Mouse (Mus musculus): Measurements from ENCODE around the gene Fam241a. TPM values are rescaled to one million over a fixed set of nuclear protein-coding genes. Genes with fewer than 3 reads are reported as not detected.

The Fam241a gene
- total and polyA plus RNA-seq, 2 experiments from 2014 or later: 6.0 to 6.1 TPM

DNA sequence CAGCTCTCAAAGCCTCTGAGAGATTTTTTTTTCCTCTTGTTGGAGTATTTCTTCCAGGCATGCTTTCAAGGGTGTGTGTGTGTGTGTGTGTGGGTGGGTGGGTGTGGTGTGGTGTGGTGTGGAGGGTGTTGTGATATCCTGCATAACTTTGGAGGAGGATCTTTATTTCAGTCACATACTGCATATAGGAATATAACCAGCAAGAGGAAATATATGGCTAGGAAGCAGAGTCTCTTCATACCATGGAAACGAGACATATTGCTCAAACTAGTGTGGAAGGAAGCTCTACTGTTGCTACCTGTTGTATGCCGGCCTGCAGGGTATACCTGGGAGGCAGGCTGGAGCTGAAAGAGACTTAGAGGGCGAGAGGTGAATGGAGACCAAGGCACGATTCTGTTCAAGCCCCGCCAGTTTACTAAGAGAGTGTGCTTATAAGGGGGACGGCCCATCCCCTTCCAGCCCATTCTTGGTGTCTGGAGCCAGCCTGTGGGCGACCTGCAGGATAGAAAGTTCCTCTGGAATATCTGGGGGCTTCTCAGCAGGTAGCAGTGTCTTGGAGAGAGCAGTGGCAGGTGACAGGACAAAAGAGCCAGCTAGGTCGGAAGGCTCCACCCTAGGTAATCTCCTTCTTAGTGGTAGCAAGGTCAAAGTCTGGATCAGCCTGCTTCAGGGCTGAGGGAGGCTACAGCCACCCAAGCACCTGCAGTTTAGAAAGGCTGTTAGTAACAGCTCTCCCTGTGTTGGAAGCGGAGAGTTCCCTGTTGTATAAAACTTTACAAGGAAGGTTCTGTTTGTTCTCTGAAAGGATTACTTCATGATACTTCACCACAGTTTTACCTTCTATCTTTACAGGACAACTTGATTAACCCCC lies 45.1 kb downstream of the Fam241a start:
- 69% methylated on average over 9 of the region's 9 CpGs for WGBS
- H3K27ac ChIP-seq: no peak overlapping the region
- ATAC-seq (no peak), DNase-seq (ENCODE audit: low spot score) (no peak)
- H3K4me1 ChIP-seq (ENCODE audit: insufficient read depth, low read length): no peaks in the 10 kb centered on the region
- no peaks in the 10 kb centered on the region for H3K27me3 ChIP-seq (ENCODE audit: insufficient read depth, low read length)
- H3K9me3 ChIP-seq (ENCODE audit: low read length): no peaks in the 10 kb centered on the region; the same call in 1 of the 2 replicates
- no peak overlapping the region for H3K4me2 ChIP-seq (ENCODE audit: low read depth, low read length)
- no peak overlapping the region for H3K9ac ChIP-seq (replicated peaks; ENCODE audit: low read length)
- H3K4me3 ChIP-seq (ENCODE audit: low read length): no peak overlapping the region
- no peak for TF ChIP-seq CTCF (IDR thresholded peaks at IDR 0.05; ENCODE audit: low read depth)
- no peaks in the 10 kb centered on the region for H3K36me3 ChIP-seq (ENCODE audit: insufficient read depth, low read length)

DNA sequence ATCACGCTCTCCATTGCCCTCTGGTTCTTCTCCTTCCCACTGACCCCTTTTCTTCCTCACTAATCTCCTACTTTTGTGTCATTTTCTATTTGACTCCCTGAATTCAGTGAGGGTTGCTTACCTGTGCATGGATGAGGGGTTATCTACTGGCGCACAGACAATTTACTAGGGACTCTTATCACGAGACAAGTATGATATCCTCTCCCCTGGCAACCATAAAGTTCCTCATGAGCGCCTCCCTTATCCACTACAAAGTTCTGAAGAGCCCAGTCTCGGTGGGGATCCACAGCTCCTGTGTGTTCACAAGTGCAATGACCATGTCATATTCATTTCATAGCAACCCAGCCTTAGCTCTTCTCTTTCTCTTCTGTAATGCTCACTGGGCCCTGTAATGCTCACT lies 46.2 kb downstream of the Fam241a start:
- ATAC-seq (no peak), DNase-seq (ENCODE audit: low spot score) (no peak)
- WGBS: 80% methylated on average over 5 of the region's 5 CpGs
- TF ChIP-seq CTCF (IDR thresholded peaks at IDR 0.05; ENCODE audit: low read depth): no peak
- no peaks in the 10 kb centered on the region; the same call in 1 of the 2 replicates for H3K9me3 ChIP-seq (ENCODE audit: low read length)
- no peaks in the 10 kb centered on the region for H3K27me3 ChIP-seq (ENCODE audit: insufficient read depth, low read length)
- H3K4me3 ChIP-seq (ENCODE audit: low read length): no peak overlapping the region
- H3K4me1 ChIP-seq (ENCODE audit: insufficient read depth, low read length): no peaks in the 10 kb centered on the region
- H3K4me2 ChIP-seq (ENCODE audit: low read depth, low read length): no peak overlapping the region
- no peak overlapping the region for H3K9ac ChIP-seq (replicated peaks; ENCODE audit: low read length)
- no peak overlapping the region for H3K27ac ChIP-seq
- no peaks in the 10 kb centered on the region for H3K36me3 ChIP-seq (ENCODE audit: insufficient read depth, low read length)

DNA sequence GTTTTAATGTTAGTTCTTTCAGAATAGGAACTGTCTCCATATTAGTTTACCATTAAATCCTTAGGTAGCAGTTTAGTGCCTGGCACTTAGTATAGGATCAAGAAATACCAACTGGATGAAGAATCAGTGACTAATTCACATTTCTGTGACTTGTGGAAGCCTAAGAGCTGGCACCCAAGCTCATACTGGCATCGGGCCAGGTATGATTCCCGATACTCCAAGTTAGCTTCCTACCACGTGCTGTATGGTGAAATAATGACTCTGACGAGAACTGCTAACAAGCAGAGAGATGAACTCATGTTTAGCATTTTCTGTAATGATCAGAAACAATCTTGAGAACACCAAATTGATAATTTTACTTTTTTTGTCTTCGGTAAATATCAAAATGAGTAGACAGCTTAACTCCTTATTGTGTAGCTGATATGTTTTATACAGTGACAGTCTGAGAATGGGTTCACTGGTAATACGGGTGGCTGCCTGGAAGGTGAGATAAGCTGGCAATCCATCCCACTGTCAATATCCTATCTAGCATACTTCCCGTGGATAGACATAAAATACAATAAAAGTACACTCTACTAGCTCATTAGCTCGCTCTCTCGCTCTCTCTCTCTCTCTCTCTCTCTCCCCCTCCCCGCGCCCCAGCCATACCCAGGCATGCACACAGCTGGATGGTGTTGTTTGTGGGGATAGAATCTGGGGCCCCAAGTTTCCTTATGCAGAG lies 47.9 kb downstream of the Fam241a start:
- ATAC-seq (no peak), DNase-seq (ENCODE audit: low spot score) (no peak)
- Histone ChIP-seq H3K27ac (no peak overlapping the region), H3K4me2 (ENCODE audit: low read depth, low read length) (no peak overlapping the region), H3K9me3 (ENCODE audit: low read length) (no peaks in the 10 kb centered on the region; the same call in 1 of the 2 replicates), H3K4me3 (ENCODE audit: low read length) (no peak overlapping the region), H3K36me3 (ENCODE audit: insufficient read depth, low read length) (no peaks in the 10 kb centered on the region), H3K9ac (replicated peaks; ENCODE audit: low read length) (no peak overlapping the region), H3K27me3 (ENCODE audit: insufficient read depth, low read length) (no peaks in the 10 kb centered on the region), H3K4me1 (ENCODE audit: insufficient read depth, low read length) (no peaks in the 10 kb centered on the region)
- 80% methylated on average over 11 of the region's 11 CpGs for WGBS
- TF ChIP-seq CTCF (IDR thresholded peaks at IDR 0.05; ENCODE audit: low read depth): no peak

DNA sequence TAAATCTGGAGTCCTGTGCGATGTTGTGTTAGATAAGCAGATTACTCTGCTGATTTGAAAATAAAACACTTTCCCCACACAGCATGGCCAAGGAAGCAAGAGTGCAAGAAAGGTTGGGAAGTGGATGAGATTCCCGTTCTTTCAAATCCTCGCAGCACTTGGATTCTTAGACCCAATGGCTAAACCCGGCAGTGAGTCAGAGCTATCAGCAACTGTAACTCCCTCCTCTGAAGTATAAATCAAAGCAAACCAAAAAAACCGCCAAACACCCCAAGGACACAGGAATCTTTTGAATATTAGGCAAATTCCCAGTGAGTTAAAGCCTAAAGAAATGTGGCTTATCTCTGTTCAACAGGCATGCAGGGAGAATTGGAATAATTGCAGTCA lies 52.2 kb downstream of the Fam241a start:
- Histone ChIP-seq H3K27ac (no peak overlapping the region), H3K9me3 (ENCODE audit: low read length) (no peaks in the 10 kb centered on the region; the same call in 1 of the 2 replicates), H3K9ac (replicated peaks; ENCODE audit: low read length) (no peak overlapping the region), H3K4me2 (ENCODE audit: low read depth, low read length) (no peak overlapping the region), H3K4me3 (ENCODE audit: low read length) (no peak overlapping the region), H3K27me3 (ENCODE audit: insufficient read depth, low read length) (no peaks in the 10 kb centered on the region), H3K36me3 (ENCODE audit: insufficient read depth, low read length) (no peaks in the 10 kb centered on the region), H3K4me1 (ENCODE audit: insufficient read depth, low read length) (no peaks in the 10 kb centered on the region)
- no peak for TF ChIP-seq CTCF (IDR thresholded peaks at IDR 0.05; ENCODE audit: low read depth)
- ATAC-seq (no peak), DNase-seq (ENCODE audit: low spot score) (no peak)
- WGBS: 87% methylated on average over 5 of the region's 5 CpGs

DNA sequence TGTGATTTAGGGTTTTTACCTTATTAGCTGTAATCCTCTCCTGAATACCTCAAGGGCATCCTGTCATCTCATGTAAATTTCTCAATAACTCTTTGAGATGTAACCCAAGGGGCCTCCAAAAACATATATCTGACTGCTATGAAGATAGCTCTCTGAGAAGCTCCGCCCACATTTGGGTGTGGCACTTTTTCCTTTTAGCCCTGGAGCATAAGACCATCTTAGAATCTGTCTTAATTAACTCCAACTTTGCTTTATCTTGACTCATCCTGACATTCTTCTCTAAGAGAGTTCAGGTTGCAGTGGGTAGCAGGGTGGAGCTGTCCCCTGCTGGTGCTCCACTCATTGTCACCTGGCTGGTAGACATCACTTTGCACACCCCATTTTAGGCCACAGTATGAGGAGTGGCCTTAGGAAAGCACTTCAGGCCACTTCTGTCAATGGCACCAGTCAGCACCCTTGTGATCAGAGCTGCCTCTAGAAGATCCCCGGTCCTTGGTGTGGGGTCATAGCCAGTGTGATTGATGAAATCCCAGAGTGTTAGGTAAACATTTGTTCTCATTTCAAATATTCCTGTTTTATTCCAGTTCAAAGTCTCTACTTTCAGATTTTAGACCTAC lies 52.7 kb downstream of the Fam241a start:
- no peak for DNase-seq (ENCODE audit: low spot score)
- Histone ChIP-seq H3K4me2 (ENCODE audit: low read depth, low read length) (no peak overlapping the region), H3K9ac (replicated peaks; ENCODE audit: low read length) (no peak overlapping the region), H3K9me3 (ENCODE audit: low read length) (no peaks in the 10 kb centered on the region; the same call in 1 of the 2 replicates), H3K4me1 (ENCODE audit: insufficient read depth, low read length) (no peaks in the 10 kb centered on the region), H3K27ac (no peak overlapping the region), H3K27me3 (ENCODE audit: insufficient read depth, low read length) (no peaks in the 10 kb centered on the region), H3K36me3 (ENCODE audit: insufficient read depth, low read length) (no peaks in the 10 kb centered on the region), H3K4me3 (ENCODE audit: low read length) (no peak overlapping the region)
- ATAC-seq: no peak
- 92% methylated on average over 2 of the region's 2 CpGs for WGBS
- no peak for TF ChIP-seq CTCF (IDR thresholded peaks at IDR 0.05; ENCODE audit: low read depth)

DNA sequence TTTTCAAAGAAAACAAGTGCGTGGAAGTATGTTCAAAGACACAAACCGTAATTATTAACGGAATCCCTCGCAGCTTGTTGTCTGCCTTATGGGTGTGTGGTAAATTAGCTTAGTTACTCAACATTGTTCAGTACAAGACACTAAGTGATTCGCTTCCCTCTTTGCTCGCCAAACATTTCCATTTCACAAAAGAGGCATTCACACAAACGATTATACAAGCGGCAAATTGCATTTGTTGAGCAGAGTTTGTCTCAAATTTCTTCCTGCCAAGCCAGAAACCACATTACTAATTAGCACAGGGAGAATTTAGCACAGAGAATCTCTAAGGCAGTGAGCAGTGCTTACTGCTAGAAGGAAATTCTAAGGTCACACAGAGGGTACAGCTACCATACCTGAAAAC lies 54.2 kb downstream of the Fam241a start:
- no peak overlapping the region for H3K4me3 ChIP-seq (ENCODE audit: low read length)
- H3K9ac ChIP-seq (replicated peaks; ENCODE audit: low read length): no peak overlapping the region
- no peak overlapping the region for H3K4me2 ChIP-seq (ENCODE audit: low read depth, low read length)
- DNase-seq (ENCODE audit: low spot score) (no peak), ATAC-seq (no peak)
- no peaks in the 10 kb centered on the region for H3K36me3 ChIP-seq (ENCODE audit: insufficient read depth, low read length)
- no peaks in the 10 kb centered on the region; the same call in 1 of the 2 replicates for H3K9me3 ChIP-seq (ENCODE audit: low read length)
- H3K27me3 ChIP-seq (ENCODE audit: insufficient read depth, low read length): no peaks in the 10 kb centered on the region
- H3K27ac ChIP-seq: no peak overlapping the region
- WGBS: 61% methylated on average over 8 of the region's 8 CpGs
- H3K4me1 ChIP-seq (ENCODE audit: insufficient read depth, low read length): no peaks in the 10 kb centered on the region
- no peak for TF ChIP-seq CTCF (IDR thresholded peaks at IDR 0.05; ENCODE audit: low read depth)
